Mouse (Mus musculus): ENCODE data around the gene Ift74. TPM values are rescaled to one million over a fixed set of nuclear protein-coding genes. Genes with fewer than 3 reads are reported as not detected.

Ift74 gene
- polyA plus RNA-seq (2015; fragmentation: Nextera tagmentation; extraction: Ambion mirVana) = 29.2 and 29.7 TPM in 2 replicates

DNA sequence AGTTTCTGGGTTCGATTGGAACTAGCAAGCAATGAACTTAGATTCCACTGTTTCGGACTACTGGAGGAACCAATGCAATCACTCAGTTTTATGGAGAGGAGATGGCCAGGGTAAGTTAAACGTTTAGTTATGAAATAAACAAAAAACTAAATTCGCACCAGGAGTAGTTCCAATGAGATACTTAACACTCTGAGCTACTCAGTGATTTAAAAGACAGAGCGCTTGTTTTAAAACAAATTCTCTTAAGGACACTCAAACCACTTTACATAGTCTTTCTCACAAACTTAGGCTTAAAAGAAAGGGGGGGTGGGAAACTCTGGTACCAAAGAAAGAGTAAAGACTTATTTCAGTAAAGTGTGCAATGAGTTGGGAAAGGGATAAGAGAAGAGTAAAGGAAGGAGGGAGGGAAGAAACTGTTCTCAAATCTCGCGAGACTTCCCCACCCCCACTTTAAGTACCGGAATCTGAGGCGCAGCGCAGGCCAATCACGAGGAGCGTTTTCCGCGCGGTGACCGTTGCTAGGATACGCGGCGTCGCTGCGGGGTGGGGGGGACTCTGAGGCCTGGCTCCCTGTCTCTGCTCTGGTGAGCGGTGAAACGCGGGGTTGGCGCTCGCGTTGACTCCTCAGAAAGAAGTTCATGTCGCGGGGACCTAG is at the start of gene Ift74:
TSS of gene Ift74 (plus strand) at position 520 of the 655 bp plus-strand sequence.
- H3K9ac ChIP-seq (replicated peaks) = peak within 1 kb of the TSS; percentile 67

DNA sequence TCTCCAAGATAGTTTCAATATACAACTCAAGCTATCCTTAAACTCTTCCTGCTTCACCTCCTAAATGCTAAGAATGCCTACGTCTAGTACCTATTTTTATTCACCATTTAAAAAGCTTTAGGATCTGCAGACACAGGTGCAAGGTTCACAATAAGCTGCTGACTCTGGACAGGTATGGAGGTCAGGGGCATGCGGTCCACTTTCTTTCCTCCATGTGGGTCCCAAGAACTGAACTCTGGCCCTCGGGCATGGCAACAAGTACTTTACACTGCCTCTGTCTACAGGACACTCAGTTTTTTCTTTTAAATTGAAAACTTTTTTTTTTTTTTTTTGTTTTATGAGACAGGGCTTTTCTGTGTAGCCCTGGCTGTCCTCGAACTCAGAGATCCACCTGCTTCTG is 41.6 kb upstream of the Ift74 start:
- ATAC-seq (replicated peaks) = no peak
- Histone ChIP-seq H3K4me1 (no peaks in the 10 kb centered on the region), H3K36me3 (peaks cover 61% of the 10 kb centered on the region), H3K4me3 (no peak overlapping the region), H3K9me3 (no peaks in the 10 kb centered on the region), H3K27me3 (no peaks in the 10 kb centered on the region), H3K4me2 (replicated peaks) (no peak overlapping the region), H3K27ac (replicated peaks) (no peak overlapping the region), H3K9ac (replicated peaks) (no peak overlapping the region)
- WGBS = 96% methylated on average over 4 of the region's 4 CpGs

More for the DNA sequence above, at the start of gene Ift74:
- ATAC-seq (replicated peaks) = peak; percentile 100
- Histone ChIP-seq H3K27me3 (no peaks in the 10 kb centered on the region), H3K27ac (replicated peaks) (peak within 1 kb of the TSS; percentile 73), H3K9me3 (no peaks in the 10 kb centered on the region), H3K4me2 (replicated peaks) (peak within 1 kb of the TSS; percentile 60), H3K4me1 (peaks cover 19% of the 10 kb centered on the region), H3K4me3 (peak within 1 kb of the TSS; percentile 74), H3K36me3 (no peaks in the 10 kb centered on the region)
- WGBS = under 1% methylated on average over 29 of the region's 29 CpGs

DNA sequence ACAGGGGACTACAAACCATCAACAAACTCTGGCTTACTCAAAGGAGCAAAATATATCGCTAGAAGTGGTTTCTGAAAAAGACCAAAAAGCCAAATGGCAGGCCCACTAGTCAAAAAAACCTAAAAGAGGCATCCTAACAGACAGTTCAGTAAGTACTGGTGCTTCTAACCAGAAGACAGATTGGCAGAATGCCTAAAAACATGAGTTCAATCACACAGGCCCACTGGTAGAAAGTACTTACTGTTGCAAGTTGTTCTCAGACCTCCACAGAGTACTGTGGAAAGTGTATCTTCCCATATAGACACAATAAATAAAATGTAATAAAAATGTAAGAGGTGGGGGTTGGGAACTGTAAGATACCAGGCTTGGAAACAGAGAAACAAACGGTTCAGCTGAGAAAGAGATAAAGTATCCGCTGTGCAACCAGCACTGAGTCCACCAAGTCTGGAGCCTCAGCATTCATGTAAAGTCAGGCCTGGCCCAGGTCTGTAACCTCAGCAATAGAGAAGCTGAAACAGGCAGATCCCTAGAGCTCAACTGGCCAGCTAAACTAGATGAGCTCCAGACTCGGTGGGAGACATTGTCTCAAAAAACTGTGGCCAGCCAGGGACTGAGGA is 22.4 kb upstream of the Ift74 start:
- no peak overlapping the region for H3K4me3 ChIP-seq
- H3K4me1 ChIP-seq = peaks cover 9% of the 10 kb centered on the region; the same call in 1 of the 2 replicates
- no peaks in the 10 kb centered on the region for H3K36me3 ChIP-seq
- H3K27me3 ChIP-seq = no peaks in the 10 kb centered on the region
- H3K27ac ChIP-seq (replicated peaks) = no peak overlapping the region
- ATAC-seq (replicated peaks) = no peak
- 88% methylated on average over 4 of the region's 4 CpGs for WGBS
- H3K4me2 ChIP-seq (replicated peaks) = no peak overlapping the region
- H3K9me3 ChIP-seq = no peaks in the 10 kb centered on the region
- no peak overlapping the region for H3K9ac ChIP-seq (replicated peaks)

DNA sequence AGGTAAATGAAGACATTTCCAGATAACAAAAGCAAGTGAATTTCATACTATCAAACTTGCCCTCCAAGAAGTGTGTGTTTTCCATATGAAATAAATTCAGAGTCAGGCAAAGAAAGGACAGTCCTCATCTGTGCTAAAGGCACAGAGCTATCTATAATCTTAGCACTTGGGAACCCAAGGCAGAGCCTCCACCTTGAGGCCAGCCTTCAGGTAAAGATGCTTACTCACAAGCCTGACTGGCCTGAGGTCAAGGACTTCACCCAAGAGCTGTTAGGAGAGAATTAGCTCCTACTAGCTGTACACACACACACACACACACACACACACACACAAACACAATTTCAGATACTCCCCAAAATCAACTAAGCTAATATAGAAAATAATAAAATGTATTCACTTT is 21.6 kb upstream of the Ift74 start:
- Histone ChIP-seq H3K27ac (replicated peaks) (no peak overlapping the region), H3K4me2 (replicated peaks) (no peak overlapping the region), H3K27me3 (no peaks in the 10 kb centered on the region), H3K36me3 (no peaks in the 10 kb centered on the region), H3K9me3 (no peaks in the 10 kb centered on the region), H3K4me3 (no peak overlapping the region), H3K9ac (replicated peaks) (no peak overlapping the region), H3K4me1 (peaks cover 9% of the 10 kb centered on the region; the same call in 1 of the 2 replicates)
- no peak for ATAC-seq (replicated peaks)

DNA sequence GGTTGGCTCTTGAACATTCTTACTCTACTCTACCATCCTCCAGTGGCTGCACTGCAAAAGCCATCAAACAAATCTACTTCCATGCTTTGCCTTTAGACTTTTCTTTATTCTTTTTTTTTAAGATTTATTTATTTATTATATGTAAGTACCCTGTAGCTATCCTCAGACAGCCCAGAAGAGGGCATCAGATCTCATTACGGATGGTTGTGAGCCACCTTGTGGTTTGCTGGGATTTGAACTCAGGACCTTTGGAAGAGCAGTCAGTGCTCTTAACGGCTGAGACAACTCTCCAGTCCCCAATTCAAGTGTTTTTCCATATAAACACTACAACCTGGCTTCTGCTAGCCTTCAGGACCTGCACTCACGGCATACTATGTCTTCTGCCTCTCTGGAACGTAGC is 12.9 kb upstream of the Ift74 start:
- peaks cover 28% of the 10 kb centered on the region for H3K4me1 ChIP-seq

DNA sequence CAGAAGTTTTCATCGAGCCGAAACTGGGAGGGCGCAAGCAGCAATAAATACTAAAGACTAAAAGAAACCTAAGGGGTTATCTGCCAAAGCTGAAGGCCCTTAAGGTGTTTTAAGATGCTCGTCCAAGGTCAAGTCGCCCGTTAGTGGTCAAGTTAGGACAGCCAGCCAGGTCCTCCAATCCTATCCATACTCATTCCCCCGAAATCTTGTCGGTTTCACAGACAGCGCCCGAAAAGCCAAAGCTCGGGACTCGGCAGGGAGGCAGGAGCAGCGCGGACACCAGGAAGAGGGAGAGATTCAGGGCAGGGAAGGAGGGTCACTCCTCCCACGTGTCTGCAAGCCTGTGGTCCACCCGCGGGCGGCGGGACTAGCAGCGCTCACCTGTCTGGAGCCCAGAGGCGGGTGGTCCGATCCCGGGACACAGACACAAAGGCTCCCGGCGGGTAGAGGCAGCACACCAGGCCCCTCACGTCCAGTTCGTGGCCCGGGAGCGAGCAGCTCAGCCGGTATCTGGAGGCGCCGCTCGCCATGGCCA is 11.7 kb upstream of the Ift74 start:
- Histone ChIP-seq H3K27me3 (no peaks in the 10 kb centered on the region), H3K9me3 (no peaks in the 10 kb centered on the region), H3K36me3 (no peaks in the 10 kb centered on the region), H3K4me2 (replicated peaks) (peak overlapping the region; percentile 77), H3K4me3 (peak overlapping the region; percentile 61), H3K4me1 (peaks cover 28% of the 10 kb centered on the region), H3K9ac (replicated peaks) (peak overlapping the region; percentile 69), H3K27ac (replicated peaks) (peak overlapping the region; percentile 93)
- under 1% methylated on average over 33 of the region's 33 CpGs for WGBS
- ATAC-seq (replicated peaks) = no peak

More for the DNA sequence above, 12.9 kb upstream of the Ift74 start:
- no peak for ATAC-seq (replicated peaks)
- no peak overlapping the region for H3K9ac ChIP-seq (replicated peaks)
- H3K36me3 ChIP-seq = no peaks in the 10 kb centered on the region
- peak overlapping the region; percentile 61; the same call in 1 of the 2 replicates for H3K4me3 ChIP-seq
- H3K27ac ChIP-seq (replicated peaks) = no peak overlapping the region
- 94% methylated on average over 4 of the region's 4 CpGs for WGBS
- no peaks in the 10 kb centered on the region for H3K9me3 ChIP-seq
- H3K27me3 ChIP-seq = no peaks in the 10 kb centered on the region
- H3K4me2 ChIP-seq (replicated peaks) = peak overlapping the region; percentile 77; the same call in 1 of the 2 replicates

DNA sequence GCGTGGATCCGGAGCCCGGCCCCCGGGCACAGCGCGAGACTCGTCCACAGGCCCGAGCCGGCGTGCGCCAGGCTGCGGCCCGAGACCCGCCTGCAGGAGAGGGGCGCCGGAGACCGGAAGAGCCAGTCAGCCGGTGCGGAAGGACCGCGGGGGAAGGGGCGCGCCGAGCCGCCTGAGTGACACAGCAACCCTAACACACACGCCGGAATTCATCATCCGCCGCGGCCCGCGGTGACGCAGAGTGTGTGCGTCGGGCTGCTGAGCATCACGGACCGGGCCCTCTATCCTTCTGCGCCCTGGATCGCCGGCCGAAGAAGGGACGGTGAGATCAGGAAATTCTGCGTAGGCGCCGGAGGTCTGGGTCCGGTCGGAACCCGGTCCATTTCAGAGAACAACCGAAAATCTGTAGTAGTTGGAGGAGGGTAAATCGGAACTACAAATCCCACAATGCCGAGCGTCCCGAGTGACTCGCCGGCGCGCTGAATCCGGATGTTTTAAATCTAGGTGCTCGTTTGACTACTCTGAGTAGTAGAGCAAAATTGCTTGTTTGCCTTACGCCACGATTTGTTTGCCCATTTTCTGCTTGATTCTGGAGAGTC is 11.2 kb upstream of the Ift74 start, which contains the start of gene Plaa:
TSS of gene Plaa (minus strand) at position 214 of the 599 bp plus-strand sequence.
- Histone ChIP-seq H3K9me3 (no peaks in the 10 kb centered on the region), H3K27ac (replicated peaks) (peak within 1 kb of the TSS; percentile 93), H3K9ac (replicated peaks) (peak within 1 kb of the TSS; percentile 69), H3K4me2 (replicated peaks) (peak within 1 kb of the TSS; percentile 77), H3K4me1 (peaks cover 28% of the 10 kb centered on the region), H3K27me3 (no peaks in the 10 kb centered on the region), H3K36me3 (no peaks in the 10 kb centered on the region), H3K4me3 (peak within 1 kb of the TSS; percentile 61)
- WGBS = under 1% methylated on average over 61 of the region's 61 CpGs
- peak; percentile 100 for ATAC-seq (replicated peaks)

DNA sequence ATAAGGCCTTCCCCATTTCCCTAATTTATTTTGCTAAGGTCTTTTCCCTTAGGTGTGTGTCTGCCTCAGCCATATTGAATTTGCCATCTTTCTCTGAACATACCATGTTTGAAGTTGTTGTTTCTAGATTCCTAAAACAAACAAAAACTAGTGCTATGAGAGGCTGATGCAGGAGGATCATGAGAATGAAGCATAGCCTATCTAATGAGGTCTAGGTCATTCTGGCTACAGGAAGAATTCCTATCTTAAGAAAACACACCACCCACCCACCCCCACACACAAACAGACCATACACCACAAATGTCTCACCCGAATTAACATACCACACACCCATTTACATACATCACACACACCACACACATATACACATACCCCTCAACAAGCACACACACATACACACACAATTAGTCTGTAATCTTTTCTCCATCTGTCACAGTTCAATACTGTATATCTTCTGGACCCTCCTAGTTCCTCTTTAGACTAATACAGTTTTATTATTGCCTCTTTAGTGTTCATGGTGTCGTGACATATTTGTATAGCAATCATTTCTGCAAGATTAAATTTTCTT is 9.8 kb upstream of the Ift74 start:
- Histone ChIP-seq H3K9me3 (no peaks in the 10 kb centered on the region), H3K4me3 (peak overlapping the region; percentile 61; the same call in 1 of the 2 replicates), H3K27ac (replicated peaks) (no peak overlapping the region), H3K4me2 (replicated peaks) (no peak overlapping the region), H3K4me1 (peaks cover 28% of the 10 kb centered on the region), H3K9ac (replicated peaks) (no peak overlapping the region), H3K27me3 (no peaks in the 10 kb centered on the region), H3K36me3 (no peaks in the 10 kb centered on the region)
- no peak for ATAC-seq (replicated peaks)
- 91% methylated on average over 2 of the region's 2 CpGs for WGBS

DNA sequence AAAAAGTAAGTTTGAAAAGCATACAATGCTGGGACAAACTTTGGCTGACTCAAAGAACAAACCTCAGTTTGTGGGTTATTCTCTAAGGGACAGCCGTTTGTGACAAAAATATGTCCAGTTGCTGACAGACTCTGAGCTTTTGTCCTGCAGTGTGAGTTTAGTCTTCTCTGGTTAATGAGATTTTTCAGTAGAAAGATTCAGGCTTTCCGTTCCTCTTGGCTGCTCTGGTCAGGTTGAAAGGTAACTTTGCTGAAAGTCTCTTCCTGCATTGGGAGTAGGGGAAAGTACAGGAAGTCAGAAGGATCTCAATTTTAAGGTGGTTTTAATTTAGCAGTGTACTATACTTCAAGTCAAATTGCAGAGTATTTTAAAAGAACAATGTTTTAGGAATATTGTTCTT is 8.7 kb upstream of the Ift74 start:
- H3K27me3 ChIP-seq = no peaks in the 10 kb centered on the region
- no peaks in the 10 kb centered on the region for H3K36me3 ChIP-seq
- peaks cover 26% of the 10 kb centered on the region for H3K4me1 ChIP-seq
- H3K27ac ChIP-seq (replicated peaks) = no peak overlapping the region
- no peaks in the 10 kb centered on the region for H3K9me3 ChIP-seq
- WGBS = 89% methylated on average over 2 of the region's 2 CpGs
- no peak overlapping the region for H3K4me2 ChIP-seq (replicated peaks)
- ATAC-seq (replicated peaks) = no peak
- no peak overlapping the region for H3K9ac ChIP-seq (replicated peaks)
- no peak overlapping the region for H3K4me3 ChIP-seq

DNA sequence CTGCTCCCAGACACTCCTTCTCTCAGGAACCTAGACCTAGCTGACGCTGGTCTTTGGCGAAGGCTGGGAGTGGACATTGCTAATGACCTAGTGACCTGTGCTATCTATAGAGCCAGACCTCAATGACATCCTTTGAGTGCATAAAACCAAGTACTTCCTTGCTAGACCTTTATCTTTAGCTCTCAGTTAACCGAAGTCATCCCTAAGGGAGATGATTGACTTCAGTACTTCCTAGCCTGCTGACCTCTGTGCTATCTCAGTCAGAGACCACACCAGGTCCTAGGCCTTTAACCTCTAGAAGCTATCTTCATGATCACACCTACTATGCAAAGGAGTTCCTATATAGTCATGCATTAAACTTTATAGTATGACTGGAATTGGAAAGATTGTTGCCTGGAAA is 4.0 kb upstream of the Ift74 start:
- Histone ChIP-seq H3K27ac (replicated peaks) (no peak overlapping the region), H3K9me3 (no peaks in the 10 kb centered on the region), H3K9ac (replicated peaks) (no peak overlapping the region), H3K4me2 (replicated peaks) (no peak overlapping the region), H3K36me3 (no peaks in the 10 kb centered on the region), H3K27me3 (no peaks in the 10 kb centered on the region), H3K4me1 (peaks cover 11% of the 10 kb centered on the region), H3K4me3 (no peak overlapping the region)
- WGBS = 86% methylated on average over 3 of the region's 3 CpGs
- no peak for ATAC-seq (replicated peaks)

DNA sequence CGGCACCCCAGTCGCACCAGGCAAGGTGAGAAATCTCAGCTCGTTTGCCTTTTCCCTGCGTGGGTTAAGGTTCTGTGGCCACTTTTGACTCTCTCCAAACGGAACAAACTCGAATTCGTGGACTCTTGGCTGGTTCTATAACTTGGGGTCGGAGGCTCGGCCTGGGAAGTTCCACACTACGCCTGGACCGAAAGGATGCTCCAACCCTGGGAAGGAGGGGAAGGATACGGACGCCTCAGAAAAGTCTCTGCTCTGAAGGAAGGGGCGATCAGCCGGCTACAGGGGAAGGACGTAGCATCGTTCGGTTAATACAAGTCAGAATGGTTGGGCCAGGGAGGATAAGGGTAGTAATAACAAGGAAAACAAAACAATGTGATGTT is 326 bp downstream of the Ift74 start:
- Histone ChIP-seq H3K36me3 (no peaks in the 10 kb centered on the region), H3K27me3 (no peaks in the 10 kb centered on the region), H3K9ac (replicated peaks) (peak overlapping the region; percentile 67), H3K9me3 (no peaks in the 10 kb centered on the region), H3K4me1 (peaks cover 19% of the 10 kb centered on the region), H3K27ac (replicated peaks) (peak overlapping the region; percentile 73), H3K4me3 (peak overlapping the region; percentile 74), H3K4me2 (replicated peaks) (peak overlapping the region; percentile 60)
- under 1% methylated on average over 18 of the region's 18 CpGs for WGBS
- peak; percentile 78 for ATAC-seq (replicated peaks)

DNA sequence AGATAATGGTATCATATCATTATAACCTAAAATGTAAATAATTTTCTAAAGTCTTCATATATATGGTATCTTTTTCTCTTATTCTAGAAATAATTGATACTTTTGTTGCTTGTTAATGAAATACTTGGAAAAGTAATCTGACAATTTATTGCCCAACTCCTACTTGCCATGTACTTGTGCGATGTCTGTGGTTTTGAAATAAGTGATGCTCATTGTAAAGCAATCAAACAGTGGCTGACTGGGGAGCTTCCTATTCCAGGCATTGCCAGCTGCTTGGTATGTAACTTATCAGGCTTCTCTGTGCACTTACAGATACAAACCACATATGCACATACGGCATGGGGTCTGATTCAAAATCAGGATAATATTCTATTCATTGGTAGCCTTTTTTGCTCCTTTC is 5.8 kb downstream of the Ift74 start:
- no peaks in the 10 kb centered on the region for H3K9me3 ChIP-seq
- H3K36me3 ChIP-seq = peaks cover 5% of the 10 kb centered on the region
- no peak overlapping the region for H3K27ac ChIP-seq (replicated peaks)
- no peak overlapping the region for H3K4me2 ChIP-seq (replicated peaks)
- ATAC-seq (replicated peaks) = no peak
- H3K9ac ChIP-seq (replicated peaks) = no peak overlapping the region
- H3K4me3 ChIP-seq = no peak overlapping the region
- H3K4me1 ChIP-seq = peaks cover 10% of the 10 kb centered on the region
- H3K27me3 ChIP-seq = no peaks in the 10 kb centered on the region
- WGBS = 97% methylated on average over 2 of the region's 2 CpGs
